Mouse (Mus musculus) liver, embryonic 14.5 days (tissue): ENCODE measurements around the gene Prex1. TPM values are rescaled to one million over a fixed set of nuclear protein-coding genes. Genes with fewer than 3 reads are reported as not detected.

Experiments used
- ATAC-seq: fragments of 200-750 bp; cut with Nextera tagmentation; 2 replicates; pipeline ENCODE4 v1.8.0; 2017; ENCODE audit warnings: moderate number of reproducible peaks, mild to moderate bottlenecking, moderate library complexity; ENCODE audit not compliant: insufficient read depth
- DNase-seq, 3 experiments: peaks; one replicate each; pipeline ENCODE4 v3.0.0-alpha.2; 2012 to 2013; ENCODE audit warnings: low read depth in 3 of 3, low spot score in 3 of 3
- H3K27ac ChIP-seq: fragments of 300-500 bp; sonication (generic); 2 replicates; pipeline ENCODE4 v1.5.1; 2014; ENCODE audit warnings: moderate library complexity, mild to moderate bottlenecking, control low read depth, inconsistent platforms
- H3K27me3 ChIP-seq: fragments of 300-500 bp; sonication (generic); 2 replicates; pipeline ENCODE4 v1.6.1; 2014; ENCODE audit warnings: mild to moderate bottlenecking, low read length, moderate library complexity; ENCODE audit not compliant: control insufficient read depth, insufficient read depth
- H3K36me3 ChIP-seq: fragments of 300-500 bp; sonication (generic); replicated peaks from 2 replicates; pipeline ENCODE4 v1.6.1; 2014; ENCODE audit warnings: low read depth; ENCODE audit not compliant: control insufficient read depth, insufficient read depth
- H3K4me1 ChIP-seq, 2 experiments: fragments of 200-500 bp in 1 of 2; fragments of 300-500 bp in 1 of 2; sonication (generic) in 1 of 2; replicated peaks; 2 replicates each; pipeline ENCODE4 v1.6.1; 2012 to 2014; ENCODE audit warnings: antibody characterized with exemption in 1 of 2, inconsistent platforms in 1 of 2, low read length in 1 of 2; ENCODE audit not compliant: control insufficient read depth in 2 of 2, insufficient read depth in 2 of 2
- H3K4me2 ChIP-seq: fragments of 300-500 bp; sonication (generic); 2 replicates; pipeline ENCODE4 v1.6.1; 2014; ENCODE audit warnings: low read depth, mild to moderate bottlenecking, control low read depth, moderate library complexity
- H3K4me3 ChIP-seq, 2 experiments: fragments of 200-500 bp in 1 of 2; fragments of 300-500 bp in 1 of 2; sonication (generic) in 1 of 2; 2 replicates each; pipeline ENCODE4 v1.5.1; 2012 to 2014; ENCODE audit warnings: low read depth in 2 of 2, low read length in 2 of 2, mild to moderate bottlenecking in 2 of 2, control low read depth in 1 of 2, inconsistent platforms in 1 of 2, moderate library complexity in 1 of 2; ENCODE audit not compliant: insufficient read depth in 1 of 2
- H3K9ac ChIP-seq: fragments of 300-500 bp; sonication (generic); replicated peaks from 2 replicates; pipeline ENCODE4 v1.6.1; 2014; ENCODE audit warnings: mild to moderate bottlenecking, control low read depth, moderate library complexity
- H3K9me3 ChIP-seq: fragments of 300-500 bp; sonication (generic); 2 replicates; pipeline ENCODE4 v1.6.1; 2016; ENCODE audit warnings: low read length, mixed read lengths; ENCODE audit not compliant: control insufficient read depth
- CTCF ChIP-seq: IDR thresholded peaks from 2 replicates; pipeline ENCODE4 v1.5.1; 2016; ENCODE audit warnings: antibody characterized with exemption, low read depth, control low read depth
- EP300 ChIP-seq: IDR thresholded peaks from 2 replicates; pipeline ENCODE4 v1.6.1; 2016; ENCODE audit warnings: antibody characterized with exemption, low read depth
- WGBS: fragments of 180-500 bp; shearing (Covaris S2); extraction: QIAGEN DNeasy Blood & Tissue Kit; methylation state at CpG from one replicate; pipeline ENCODE4 v1.1.7; 2014; ENCODE audit not compliant: insufficient replicate concordance; 5-methylcytosine and 5-hydroxymethylcytosine counted together
- polyA plus RNA-seq, 2 experiments: library from polyadenylated mRNA; depleted of rRNA in 1 of 2; stranded (reverse) in 1 of 2; unstranded in 1 of 2; fragments of >200 nt; fragmentation: Nextera tagmentation in 1 of 2; extraction: Ambion mirVana in 1 of 2; gene quantifications; 2 replicates each; pipeline versions ENCODE4 v1.2.1 to v1.2.3; 2012 to 2014

Gene Prex1
- polyA plus RNA-seq, 2 experiments: 9.2 to 10.0 TPM

GRCm38 (mm10) chr2:166726891-166727290 is 13.3 kb upstream of the Prex1 start:
- DNase-seq: no peak
- no peaks in the 10 kb centered on the region for H3K27me3 ChIP-seq

GRCm38 (mm10) chr2:166720416-166720815 is 6.8 kb upstream of the Prex1 start:
- TF ChIP-seq CTCF: no peak
- TF ChIP-seq EP300: no peak
- WGBS: 59% methylated on average over 3 of the region's 3 CpGs
- Histone ChIP-seq H3K9me3 (no peaks in the 10 kb centered on the region), H3K9ac (no peak overlapping the region), H3K4me2 (no peak overlapping the region), H3K27me3 (no peaks in the 10 kb centered on the region), H3K4me3 (no peak overlapping the region), H3K36me3 (no peaks in the 10 kb centered on the region), H3K27ac (no peak overlapping the region), H3K4me1 (peaks cover 0 to 4% of the 10 kb centered on the region in 2 experiments; a peak in 2 of 4 replicates)
- ATAC-seq: no peak
- no peak for DNase-seq

More at GRCm38 (mm10) chr2:166726891-166727290, 13.3 kb upstream of the Prex1 start:
- no peak overlapping the region for H3K27ac ChIP-seq
- 58% methylated on average over 6 of the region's 6 CpGs for WGBS
- H3K4me2 ChIP-seq: no peak overlapping the region
- no peak for ATAC-seq
- no peak overlapping the region for H3K4me3 ChIP-seq
- no peak for TF ChIP-seq CTCF
- no peak for TF ChIP-seq EP300
- H3K9me3 ChIP-seq: no peaks in the 10 kb centered on the region
- no peaks in the 10 kb centered on the region for H3K36me3 ChIP-seq
- peaks cover 0 to 13% of the 10 kb centered on the region in 2 experiments; a peak in 3 of 4 replicates for H3K4me1 ChIP-seq
- H3K9ac ChIP-seq: no peak overlapping the region

- DNase-seq: no peak
- Histone ChIP-seq H3K27ac (no peak overlapping the region), H3K4me1 (peaks cover 0 to 5% of the 10 kb centered on the region in 2 experiments; a peak in 2 of 4 replicates), H3K27me3 (no peaks in the 10 kb centered on the region), H3K4me2 (no peak overlapping the region), H3K36me3 (no peaks in the 10 kb centered on the region), H3K4me3 (no peak overlapping the region), H3K9ac (no peak overlapping the region), H3K9me3 (no peaks in the 10 kb centered on the region)
- TF ChIP-seq EP300 (no peak), CTCF (no peak)
- ATAC-seq: no peak
- 44% methylated on average over 2 of the region's 2 CpGs for WGBS
Measured at GRCm38 (mm10) chr2:166719930-166720305, 6.3 kb upstream of the Prex1 start.

GRCm38 (mm10) chr2:166719301-166719929 is 5.8 kb upstream of the Prex1 start:
- Histone ChIP-seq H3K4me3 (no peak overlapping the region), H3K36me3 (no peaks in the 10 kb centered on the region), H3K27ac (no peak overlapping the region), H3K9me3 (no peaks in the 10 kb centered on the region), H3K4me2 (no peak overlapping the region), H3K4me1 (peaks cover 3 to 10% of the 10 kb centered on the region in 2 experiments), H3K9ac (no peak overlapping the region), H3K27me3 (no peaks in the 10 kb centered on the region)
- WGBS: 57% methylated on average over 1 of the region's 1 CpGs
- ATAC-seq (no peak), DNase-seq (no peak)
- TF ChIP-seq EP300: no peak
- TF ChIP-seq CTCF: no peak

GRCm38 (mm10) chr2:166716067-166716466 is 2.4 kb upstream of the Prex1 start:
- peaks cover 18 to 24% of the 10 kb centered on the region in 2 experiments for H3K4me1 ChIP-seq
- 77% methylated on average over 7 of the region's 7 CpGs for WGBS
- no peak overlapping the region for H3K9ac ChIP-seq
- no peak for DNase-seq
- H3K27ac ChIP-seq: no peak overlapping the region
- H3K4me3 ChIP-seq: no peak overlapping the region
- no peak overlapping the region for H3K4me2 ChIP-seq
- H3K27me3 ChIP-seq: no peaks in the 10 kb centered on the region
- no peaks in the 10 kb centered on the region for H3K36me3 ChIP-seq
- H3K9me3 ChIP-seq: no peaks in the 10 kb centered on the region
- ATAC-seq: no peak
- TF ChIP-seq EP300: no peak
- no peak for TF ChIP-seq CTCF
